Mouse (Mus musculus) heart, embryonic 11.5 days (tissue): ENCODE data around the gene Fastkd3. TPM values are rescaled to one million over a fixed set of nuclear protein-coding genes. Genes with fewer than 3 reads are reported as not detected.
A peak's percentile ranks its signal among the peaks of the same experiment; 100 is the strongest.
"Not testable (repeated sequence)": the region's sequence is repeated elsewhere in the genome, so short reads cannot be mapped to it uniquely, and the experiment has no call there.

Experiments
- ATAC-seq: fragments of 200-750 bp; cut with Nextera tagmentation; replicated peaks from 2 replicates; pipeline ENCODE4 v1.8.0; 2017; ENCODE audit warnings: moderate library complexity; ENCODE audit not compliant: insufficient number of reproducible peaks, low FRiP score, low TSS enrichment
- H3K27ac ChIP-seq: fragments of 300-500 bp; sonication (generic); 2 replicates; pipeline ENCODE4 v1.5.1; 2014; ENCODE audit warnings: mild to moderate bottlenecking, low read depth, low read length
- H3K27me3 ChIP-seq: fragments of 300-500 bp; sonication (generic); 2 replicates; pipeline ENCODE4 v1.6.1; 2014; ENCODE audit warnings: mild to moderate bottlenecking, low read length, mixed read lengths; ENCODE audit not compliant: control insufficient read depth, insufficient read depth
- H3K36me3 ChIP-seq: fragments of 300-500 bp; sonication (generic); 2 replicates; pipeline ENCODE4 v1.6.1; 2014; ENCODE audit warnings: mild to moderate bottlenecking, low read length, moderate library complexity, mixed read lengths; ENCODE audit not compliant: control insufficient read depth, insufficient read depth
- H3K4me1 ChIP-seq: fragments of 300-500 bp; sonication (generic); 2 replicates; pipeline ENCODE4 v1.6.1; 2014; ENCODE audit warnings: low read length; ENCODE audit not compliant: control insufficient read depth, insufficient read depth
- H3K4me2 ChIP-seq: fragments of 300-500 bp; sonication (generic); 2 replicates; pipeline ENCODE4 v1.6.1; 2014; ENCODE audit warnings: mild to moderate bottlenecking, moderate library complexity
- H3K4me3 ChIP-seq: fragments of 300-500 bp; sonication (generic); 2 replicates; pipeline ENCODE4 v1.5.1; 2014; ENCODE audit warnings: low read depth, low read length
- H3K9ac ChIP-seq: fragments of 300-500 bp; sonication (generic); 2 replicates; pipeline ENCODE4 v1.6.1; 2014; ENCODE audit warnings: mild to moderate bottlenecking, low read depth, low read length, moderate library complexity
- H3K9me3 ChIP-seq: fragments of 300-500 bp; sonication (generic); replicated peaks from 2 replicates; pipeline ENCODE4 v1.6.1; 2016; ENCODE audit warnings: low read length; ENCODE audit not compliant: control insufficient read depth
- WGBS: fragments of 180-500 bp; shearing (Covaris S2); extraction: QIAGEN DNeasy Blood & Tissue Kit; methylation state at CpG from one replicate; pipeline ENCODE4 v1.1.7; 2014; ENCODE audit not compliant: insufficient replicate concordance; 5-methylcytosine and 5-hydroxymethylcytosine counted together
- polyA plus RNA-seq: library from polyadenylated mRNA; unstranded; fragments of >200 nt; fragmentation: Nextera tagmentation; extraction: Ambion mirVana; gene quantifications from 2 replicates; pipeline ENCODE4 v1.2.1, GENCODE M21; 2014

The Fastkd3 gene
- 22.3 and 24.9 TPM in 2 replicates for polyA plus RNA-seq

DNA sequence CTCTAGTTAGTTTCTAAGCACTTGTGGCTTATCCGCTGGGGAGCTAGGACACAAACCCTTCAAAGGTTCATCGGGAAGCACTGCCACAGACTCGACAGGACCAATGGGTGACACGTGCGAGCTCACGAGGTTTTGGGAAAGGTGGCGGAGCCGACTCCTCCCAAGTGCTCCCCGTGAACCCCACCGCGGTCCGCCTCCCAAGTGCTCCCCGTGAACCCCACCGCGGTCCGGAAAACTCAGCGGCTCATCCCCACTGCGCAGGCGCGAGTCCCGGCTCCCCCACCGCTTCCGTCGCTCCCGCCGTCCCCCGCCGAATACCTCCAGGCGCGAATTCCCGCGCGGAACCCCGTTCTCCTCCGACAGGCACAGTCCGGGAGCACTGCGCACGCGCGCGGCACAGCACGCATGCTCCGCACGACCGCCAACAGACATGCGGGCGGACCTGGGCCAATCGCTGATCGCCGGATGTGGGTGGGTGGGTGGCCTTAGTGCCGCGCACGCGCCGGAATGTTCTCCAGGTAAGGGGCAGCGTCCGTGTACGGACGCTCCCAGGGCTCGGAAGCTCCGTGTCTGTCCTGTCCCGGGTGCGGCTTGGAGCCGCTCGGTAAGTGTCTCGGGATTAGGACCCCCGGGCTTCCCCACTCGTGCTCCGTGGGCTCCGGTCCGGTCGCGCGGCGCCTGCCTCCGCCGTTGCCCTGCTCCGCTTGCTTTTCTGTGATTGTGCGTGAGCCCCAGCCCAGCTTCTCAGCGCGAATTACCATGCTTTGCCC is at the start of gene Fastkd3, which contains the start of gene Mtrr:
Gene Fastkd3 (plus strand): TSS at position 488 of the 770 bp plus-strand sequence.
Gene Mtrr (minus strand): TSS at position 403 of the 770 bp plus-strand sequence.
- peak; percentile 99 for ATAC-seq
- Histone ChIP-seq H3K9me3 (no peaks in the 10 kb centered on the region), H3K27me3 (no peaks in the 10 kb centered on the region), H3K4me1 (peaks cover 6% of the 10 kb centered on the region; the same call in 1 of the 2 replicates), H3K4me3 (peak within 1 kb of the TSS; percentile 93), H3K4me2 (peak within 1 kb of the TSS; percentile 83), H3K27ac (peak within 1 kb of the TSS; percentile 74), H3K9ac (peak within 1 kb of the TSS; percentile 88), H3K36me3 (peaks cover 24% of the 10 kb centered on the region)
- WGBS = under 1% methylated on average over 81 of the region's 81 CpGs

DNA sequence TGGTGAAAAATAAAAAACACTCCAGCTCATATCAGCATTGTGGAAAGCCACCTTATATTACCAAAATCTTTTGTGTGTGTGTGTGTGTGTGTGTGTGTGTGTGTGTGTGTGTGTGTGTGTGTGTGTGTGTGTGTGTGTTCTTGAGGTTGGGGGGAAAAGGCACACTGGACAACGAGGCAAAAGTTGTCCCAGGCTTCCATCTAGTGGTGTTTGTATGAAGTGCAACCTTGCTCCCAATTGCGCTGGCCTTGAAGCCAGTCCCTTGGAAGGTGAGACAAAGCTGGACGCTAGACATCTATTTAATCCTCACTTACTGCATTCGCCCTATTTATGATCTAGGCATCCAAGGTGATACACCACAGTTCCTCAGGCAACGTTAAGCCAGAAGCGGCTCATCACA is 28.6 kb upstream of the Fastkd3 start:
- ATAC-seq, H3K9me3 ChIP-seq, H3K4me2 ChIP-seq, H3K9ac ChIP-seq, H3K27me3 ChIP-seq, H3K27ac ChIP-seq, H3K4me3 ChIP-seq, H3K36me3 ChIP-seq, H3K4me1 ChIP-seq: not testable (repeated sequence)
- WGBS = 19% methylated on average over 2 of the region's 6 CpGs

DNA sequence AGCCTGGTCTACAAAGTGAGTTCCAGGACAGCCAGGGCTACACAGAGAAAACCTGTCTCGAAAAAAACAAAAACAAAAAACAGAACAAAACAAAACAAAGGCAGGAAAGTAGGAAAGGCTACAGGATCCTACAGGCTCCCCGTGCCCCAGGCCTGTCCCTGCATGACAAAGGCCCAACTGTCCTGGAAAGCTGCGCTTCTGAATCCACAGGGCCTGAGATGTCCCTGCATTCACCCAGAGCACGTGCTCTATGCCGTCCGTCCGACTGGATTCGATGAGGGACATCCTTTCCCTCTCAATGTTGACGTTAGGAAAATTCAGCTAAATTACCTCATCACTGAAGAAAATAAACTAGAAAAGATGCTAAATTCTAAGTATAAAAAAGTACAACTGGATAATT is 13.9 kb upstream of the Fastkd3 start:
- H3K27ac ChIP-seq = no peak overlapping the region
- H3K4me1 ChIP-seq = peaks cover under 1% of the 10 kb centered on the region; the same call in 1 of the 2 replicates
- no peak for ATAC-seq
- H3K9ac ChIP-seq = no peak overlapping the region
- 92% methylated on average over 9 of the region's 9 CpGs for WGBS
- H3K27me3 ChIP-seq = no peaks in the 10 kb centered on the region
- no peak overlapping the region for H3K4me2 ChIP-seq
- no peaks in the 10 kb centered on the region for H3K9me3 ChIP-seq
- no peak overlapping the region for H3K4me3 ChIP-seq
- peaks cover 40% of the 10 kb centered on the region for H3K36me3 ChIP-seq

DNA sequence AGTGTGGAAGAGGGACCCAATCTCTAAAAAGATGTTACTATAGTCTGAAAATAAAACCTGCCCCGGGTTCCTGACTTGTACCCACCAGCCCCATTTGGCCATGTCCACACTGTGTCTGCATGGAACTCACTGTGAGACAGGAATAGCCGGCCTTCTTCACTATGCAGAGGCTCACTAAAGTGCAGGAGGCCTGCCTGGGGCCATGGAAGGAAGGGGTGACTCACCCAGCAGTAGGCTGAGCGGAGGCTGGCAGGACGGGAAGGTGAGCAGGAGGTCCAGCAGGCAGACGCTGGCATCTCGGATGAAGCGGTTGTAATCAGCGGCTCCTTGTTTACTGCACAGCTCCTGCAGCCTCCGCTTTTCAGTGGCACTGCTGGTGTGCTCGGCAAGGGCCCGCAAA is 13.5 kb upstream of the Fastkd3 start:
- H3K4me2 ChIP-seq = no peak overlapping the region
- no peak for ATAC-seq
- H3K4me3 ChIP-seq = no peak overlapping the region
- peaks cover 36% of the 10 kb centered on the region for H3K36me3 ChIP-seq
- no peak overlapping the region for H3K9ac ChIP-seq
- 86% methylated on average over 11 of the region's 11 CpGs for WGBS
- no peaks in the 10 kb centered on the region for H3K27me3 ChIP-seq
- H3K27ac ChIP-seq = no peak overlapping the region
- peaks cover 5% of the 10 kb centered on the region; the same call in 1 of the 2 replicates for H3K4me1 ChIP-seq
- no peaks in the 10 kb centered on the region for H3K9me3 ChIP-seq

- Histone ChIP-seq H3K4me1 (peaks cover 9% of the 10 kb centered on the region; the same call in 1 of the 2 replicates), H3K4me2 (no peak overlapping the region), H3K9me3 (no peaks in the 10 kb centered on the region), H3K9ac (no peak overlapping the region), H3K36me3 (peaks cover 30% of the 10 kb centered on the region), H3K4me3 (no peak overlapping the region), H3K27me3 (no peaks in the 10 kb centered on the region), H3K27ac (no peak overlapping the region)
- 70% methylated on average over 17 of the region's 17 CpGs for WGBS
- no peak for ATAC-seq
Observed at GRCm38 (mm10) chr13:68569589-68570336, 12.3 kb upstream of the Fastkd3 start.

- Histone ChIP-seq H3K4me2 (peak overlapping the region; percentile 27; the same call in 1 of the 2 replicates), H3K4me1 (peaks cover 9% of the 10 kb centered on the region; the same call in 1 of the 2 replicates), H3K27ac (peak overlapping the region; percentile 93), H3K36me3 (peaks cover 28% of the 10 kb centered on the region; the same call in 1 of the 2 replicates), H3K9ac (no peak overlapping the region), H3K9me3 (no peaks in the 10 kb centered on the region), H3K4me3 (no peak overlapping the region), H3K27me3 (no peaks in the 10 kb centered on the region)
- WGBS = 60% methylated on average over 19 of the region's 19 CpGs
- peak; percentile 51; the same call in 1 of the 2 replicates for ATAC-seq
Observed at GRCm38 (mm10) chr13:68572247-68572646, 9.8 kb upstream of the Fastkd3 start.

DNA sequence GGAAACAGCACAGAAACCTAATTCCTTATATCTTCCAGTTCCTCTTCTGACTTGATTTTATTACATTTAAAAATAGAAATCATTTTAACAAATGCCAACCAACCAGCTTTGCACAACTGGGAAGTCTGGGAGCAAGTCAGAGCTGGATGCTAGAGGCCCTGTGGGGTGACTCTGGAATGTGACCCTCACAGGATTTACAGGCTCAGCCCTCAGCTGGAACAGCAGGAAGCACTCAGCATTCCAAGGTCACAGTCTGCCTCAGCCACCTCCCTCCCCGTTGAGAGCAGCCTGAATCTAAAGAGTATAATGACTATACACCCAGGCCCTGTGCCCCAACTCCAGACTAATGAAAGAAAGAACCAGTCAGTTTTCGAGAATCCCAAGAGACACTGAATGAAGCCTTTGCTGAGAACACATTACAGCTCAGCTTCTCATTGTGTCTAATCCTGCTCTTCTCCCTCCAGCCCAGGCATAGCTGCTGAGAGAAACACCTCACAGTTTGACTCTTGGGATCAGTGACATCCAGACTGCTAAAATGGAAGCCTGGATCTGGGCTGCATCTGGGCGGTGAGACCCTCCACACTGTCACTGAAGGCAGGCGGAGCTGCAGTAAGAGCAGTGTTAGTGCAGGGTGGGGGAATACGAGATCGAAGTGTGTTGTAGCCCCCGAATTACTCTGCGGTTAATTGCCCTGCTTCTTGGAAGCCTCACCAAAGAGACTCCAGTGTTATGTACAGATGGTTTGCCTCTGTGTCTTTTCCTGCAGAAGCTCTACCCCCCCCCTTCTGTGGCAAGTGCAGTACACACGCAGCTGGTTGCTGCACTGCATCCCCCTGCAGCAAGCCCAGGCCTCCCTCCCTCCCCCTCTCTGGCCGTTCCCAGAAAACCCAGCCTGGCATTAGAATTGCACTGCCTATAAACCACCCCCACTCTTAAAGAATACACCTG is 8.8 kb upstream of the Fastkd3 start:
- WGBS = 62% methylated on average over 10 of the region's 10 CpGs
- Histone ChIP-seq H3K9ac (peak overlapping the region; percentile 54; the same call in 1 of the 2 replicates), H3K36me3 (peaks cover 23% of the 10 kb centered on the region; the same call in 1 of the 2 replicates)

More for the DNA sequence above, 8.8 kb upstream of the Fastkd3 start:
- peak; percentile 55; the same call in 1 of the 2 replicates for ATAC-seq
- Histone ChIP-seq H3K9me3 (no peaks in the 10 kb centered on the region), H3K4me2 (peak overlapping the region; percentile 27), H3K27ac (peak overlapping the region; percentile 93), H3K4me3 (no peak overlapping the region), H3K27me3 (no peaks in the 10 kb centered on the region), H3K4me1 (peaks cover 9% of the 10 kb centered on the region; the same call in 1 of the 2 replicates)
